Mouse (Mus musculus) liver, postnatal 0 days (tissue): ENCODE data around the gene Fam57b. TPM values are rescaled to one million over a fixed set of nuclear protein-coding genes. Genes with fewer than 3 reads are reported as not detected.

Experiments
- ATAC-seq: fragments of 200-750 bp; cut with Nextera tagmentation; 2 replicates; pipeline ENCODE4 v1.8.0; 2017; ENCODE audit warnings: mild to moderate bottlenecking, moderate library complexity
- DNase-seq: peaks from one replicate; pipeline ENCODE4 v3.0.0-alpha.2; 2016
- H3K27ac ChIP-seq: fragments of 300-500 bp; sonication (generic); 2 replicates; pipeline ENCODE4 v1.5.1; 2014; ENCODE audit warnings: antibody characterized with exemption, moderate library complexity, mild to moderate bottlenecking, low read depth
- H3K27me3 ChIP-seq: fragments of 300-500 bp; sonication (generic); 2 replicates; pipeline ENCODE4 v1.6.1; 2014; ENCODE audit warnings: low read length, control low read depth, mixed read lengths; ENCODE audit not compliant: insufficient read depth
- H3K36me3 ChIP-seq: fragments of 300-500 bp; sonication (generic); replicated peaks from 2 replicates; pipeline ENCODE4 v1.6.1; 2014; ENCODE audit warnings: mild to moderate bottlenecking, control low read depth, low read length, moderate library complexity, mixed read lengths; ENCODE audit not compliant: insufficient read depth
- H3K4me1 ChIP-seq: fragments of 300-500 bp; sonication (generic); 2 replicates; pipeline ENCODE4 v1.6.1; 2014; ENCODE audit warnings: antibody characterized with exemption, mild to moderate bottlenecking, control low read depth; ENCODE audit not compliant: insufficient read depth
- H3K4me2 ChIP-seq: fragments of 300-500 bp; sonication (generic); 2 replicates; pipeline ENCODE4 v1.6.1; 2014; ENCODE audit warnings: low read depth, mild to moderate bottlenecking, low read length, moderate library complexity, mixed read lengths
- H3K4me3 ChIP-seq: fragments of 300-500 bp; sonication (generic); 2 replicates; pipeline ENCODE4 v1.5.1; 2014; ENCODE audit warnings: low read depth, low read length
- H3K9ac ChIP-seq: fragments of 300-500 bp; sonication (generic); replicated peaks from 2 replicates; pipeline ENCODE4 v1.6.1; 2014; ENCODE audit warnings: mild to moderate bottlenecking, moderate library complexity
- H3K9me3 ChIP-seq: fragments of 300-500 bp; sonication (generic); 2 replicates; pipeline ENCODE4 v1.6.1; 2016; ENCODE audit warnings: mild to moderate bottlenecking, control low read depth, low read length, mixed read lengths
- CTCF ChIP-seq: sonication (generic); IDR thresholded peaks from 2 replicates; pipeline ENCODE4 v1.5.1; 2016; ENCODE audit warnings: antibody characterized with exemption, low read depth
- EP300 ChIP-seq: IDR thresholded peaks from 2 replicates; pipeline ENCODE4 v1.6.1; 2016; ENCODE audit warnings: antibody characterized with exemption, low read depth, mild to moderate bottlenecking
- WGBS: fragments of 180-500 bp; shearing (Covaris S2); extraction: QIAGEN DNeasy Blood & Tissue Kit; methylation state at CpG from one replicate; pipeline ENCODE4 v1.1.7; 2014; ENCODE audit not compliant: insufficient replicate concordance; 5-methylcytosine and 5-hydroxymethylcytosine counted together
- polyA plus RNA-seq: library from polyadenylated mRNA; unstranded; fragments of >200 nt; fragmentation: Nextera tagmentation; extraction: Ambion mirVana; gene quantifications from 2 replicates; pipeline ENCODE4 v1.2.1, GENCODE M21; 2015

Gene Fam57b
- polyA plus RNA-seq, 1 experiment from 2014 or later: 0.09 TPM

DNA sequence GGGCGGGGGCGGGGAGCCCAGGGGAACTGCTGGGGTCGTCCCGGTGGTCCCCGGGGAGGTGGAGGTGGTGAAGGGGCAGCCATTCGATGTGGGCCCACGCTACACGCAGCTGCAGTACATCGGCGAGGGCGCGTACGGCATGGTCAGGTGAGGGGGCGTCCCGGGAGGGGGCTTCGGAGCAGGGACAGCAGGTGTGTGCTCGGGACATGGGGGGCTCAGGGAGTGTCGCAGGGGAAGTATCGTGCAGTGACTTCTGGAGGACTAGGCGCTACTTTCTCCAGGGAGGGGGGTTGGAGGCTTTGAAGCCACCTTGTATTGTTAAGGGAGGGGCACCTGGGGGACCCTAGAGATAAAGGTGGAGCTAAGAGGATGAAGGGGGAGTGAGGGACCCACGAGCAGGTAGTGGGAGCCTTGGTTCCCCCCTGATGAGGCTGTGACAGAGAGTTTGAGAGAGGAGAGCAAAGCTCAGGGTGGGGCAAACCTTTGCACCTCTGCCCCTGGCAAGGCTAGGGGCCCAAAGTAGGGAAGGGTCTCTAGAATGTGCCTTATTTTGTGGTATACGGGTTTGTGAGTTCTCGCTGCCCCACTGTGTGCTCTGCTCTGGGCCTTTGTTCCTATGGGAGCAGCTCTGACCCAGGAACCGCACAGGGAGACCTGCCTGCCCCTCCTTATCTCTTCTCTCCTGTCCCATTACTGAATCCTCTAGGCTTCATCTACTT lies 37.6 kb upstream of the Fam57b start:
- peaks cover 23% of the 10 kb centered on the region for H3K36me3 ChIP-seq
- H3K4me3 ChIP-seq: peak overlapping the region; percentile 93
- no peaks in the 10 kb centered on the region for H3K9me3 ChIP-seq
- ATAC-seq: peak; percentile 14
- peaks cover 41% of the 10 kb centered on the region for H3K4me1 ChIP-seq
- 2% methylated on average over 22 of the region's 24 CpGs for WGBS
- H3K27ac ChIP-seq: peak overlapping the region; percentile 92
- no peaks in the 10 kb centered on the region for H3K27me3 ChIP-seq
- no peak for DNase-seq
- TF ChIP-seq CTCF (no peak), EP300 (no peak)
- peak overlapping the region; percentile 85 for H3K9ac ChIP-seq
- H3K4me2 ChIP-seq: peak overlapping the region; percentile 99

- ATAC-seq (peak; percentile 12), DNase-seq (peak; percentile 52)
- peaks cover 38% of the 10 kb centered on the region for H3K4me1 ChIP-seq
- H3K9ac ChIP-seq: peak overlapping the region; percentile 85
- 35% methylated on average over 3 of the region's 3 CpGs for WGBS
- H3K9me3 ChIP-seq: no peaks in the 10 kb centered on the region
- H3K27me3 ChIP-seq: no peaks in the 10 kb centered on the region
- no peak for TF ChIP-seq CTCF
- H3K36me3 ChIP-seq: peaks cover 25% of the 10 kb centered on the region
- peak overlapping the region; percentile 99 for H3K4me2 ChIP-seq
- H3K4me3 ChIP-seq: peak overlapping the region; percentile 93
- H3K27ac ChIP-seq: peak overlapping the region; percentile 92
Measured at GRCm38 (mm10) chr7:126760391-126760802, 37.1 kb upstream of the Fam57b start.

GRCm38 (mm10) chr7:126760956-126761355 lies 36.5 kb upstream of the Fam57b start:
- Histone ChIP-seq H3K9ac (no peak overlapping the region), H3K4me2 (peak overlapping the region; percentile 99), H3K9me3 (no peaks in the 10 kb centered on the region), H3K27me3 (no peaks in the 10 kb centered on the region), H3K27ac (peak overlapping the region; percentile 45; the same call in 1 of the 2 replicates), H3K36me3 (peaks cover 25% of the 10 kb centered on the region), H3K4me1 (peaks cover 38% of the 10 kb centered on the region), H3K4me3 (0 out of 2 replicates have a peak overlapping the region, but pooled peaks have one; percentile 93)
- DNase-seq (no peak), ATAC-seq (no peak)
- TF ChIP-seq EP300 (no peak), CTCF (no peak)
- 39% methylated on average over 4 of the region's 4 CpGs for WGBS

- Histone ChIP-seq H3K9ac (no peak overlapping the region), H3K27me3 (no peaks in the 10 kb centered on the region), H3K27ac (peak overlapping the region; percentile 42; the same call in 1 of the 2 replicates), H3K4me3 (no peak overlapping the region), H3K36me3 (peaks cover 31% of the 10 kb centered on the region), H3K4me2 (peak overlapping the region; percentile 99; the same call in 1 of the 2 replicates), H3K4me1 (peaks cover 40% of the 10 kb centered on the region), H3K9me3 (no peaks in the 10 kb centered on the region)
- DNase-seq (no peak), ATAC-seq (no peak)
- 37% methylated on average over 6 of the region's 6 CpGs for WGBS
- TF ChIP-seq EP300 (no peak), CTCF (no peak)
Measured at GRCm38 (mm10) chr7:126761529-126762067, 35.9 kb upstream of the Fam57b start.

DNA sequence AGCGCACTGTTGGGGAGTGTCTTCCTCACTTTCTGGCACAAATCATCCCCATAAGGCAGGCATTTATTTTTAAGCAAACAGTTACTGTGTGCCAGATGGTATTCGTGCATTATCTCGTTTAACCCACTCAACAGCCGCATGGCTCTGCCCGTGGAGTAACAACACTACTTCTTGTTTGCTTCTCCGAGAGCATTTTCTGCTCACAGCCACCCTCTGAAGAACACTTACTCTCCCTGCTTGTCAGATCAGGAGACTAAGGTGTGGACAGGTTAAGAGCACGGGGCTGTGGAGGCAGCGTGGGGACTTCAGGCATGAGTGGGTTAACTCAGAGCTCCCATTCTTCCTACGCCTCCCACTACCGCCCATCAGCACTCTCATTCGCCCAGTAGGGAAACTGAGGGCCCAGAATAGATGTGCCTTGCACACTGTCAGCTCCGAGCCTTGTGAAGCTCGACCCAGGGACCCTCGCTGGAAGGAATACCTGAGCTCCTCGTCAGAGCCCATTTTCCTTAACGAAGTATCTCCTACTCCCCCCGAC lies 34.9 kb upstream of the Fam57b start:
- H3K36me3 ChIP-seq: peaks cover 40% of the 10 kb centered on the region
- no peaks in the 10 kb centered on the region for H3K27me3 ChIP-seq
- TF ChIP-seq CTCF (no peak), EP300 (no peak)
- 62% methylated on average over 17 of the region's 17 CpGs for WGBS
- H3K4me1 ChIP-seq: peaks cover 40% of the 10 kb centered on the region
- no peak overlapping the region for H3K4me3 ChIP-seq
- H3K27ac ChIP-seq: 0 out of 2 replicates have a peak overlapping the region, but pooled peaks have one; percentile 40
- DNase-seq (no peak), ATAC-seq (no peak)
- H3K9me3 ChIP-seq: no peaks in the 10 kb centered on the region
- H3K9ac ChIP-seq: no peak overlapping the region
- no peak overlapping the region for H3K4me2 ChIP-seq

DNA sequence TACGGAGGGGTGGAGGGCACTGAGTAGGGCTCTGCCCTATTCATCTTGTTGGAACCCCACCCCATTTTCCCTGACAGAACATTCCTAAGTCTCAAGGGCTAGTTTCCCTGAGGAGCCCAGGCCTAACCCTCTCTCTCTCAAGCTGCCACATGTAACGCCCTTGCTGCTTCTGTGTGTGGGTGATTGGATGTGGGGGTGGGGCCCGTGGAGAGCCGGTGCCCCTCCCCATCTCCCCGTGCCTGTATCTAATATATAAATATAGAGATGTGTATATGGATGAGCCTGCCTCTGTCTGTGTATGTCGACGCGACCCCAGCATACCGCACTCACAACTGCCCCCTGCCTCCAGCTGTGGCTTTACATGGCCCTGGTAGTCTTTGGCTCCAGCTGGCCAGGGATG lies 31.9 kb upstream of the Fam57b start:
- Histone ChIP-seq H3K4me1 (peaks cover 28% of the 10 kb centered on the region), H3K36me3 (peaks cover 56% of the 10 kb centered on the region), H3K4me2 (no peak overlapping the region), H3K4me3 (no peak overlapping the region), H3K9ac (no peak overlapping the region), H3K27ac (no peak overlapping the region), H3K27me3 (no peaks in the 10 kb centered on the region), H3K9me3 (no peaks in the 10 kb centered on the region)
- ATAC-seq (peak; percentile 24; the same call in 1 of the 2 replicates), DNase-seq (no peak)
- WGBS: 68% methylated on average over 9 of the region's 9 CpGs
- no peak for TF ChIP-seq EP300
- TF ChIP-seq CTCF: no peak
